Mouse (Mus musculus) kidney, embryonic 15.5 days (tissue): ENCODE data around the gene Hsp90ab1. TPM values are rescaled to one million over a fixed set of nuclear protein-coding genes. Genes with fewer than 3 reads are reported as not detected.

ENCODE experiments used
- ATAC-seq: fragments of 200-750 bp; cut with Nextera tagmentation; replicated peaks from 2 replicates; pipeline ENCODE4 v1.8.0; 2017; ENCODE audit warnings: moderate TSS enrichment; ENCODE audit not compliant: low FRiP score
- H3K27ac ChIP-seq: fragments of 300-500 bp; sonication (generic); 2 replicates; pipeline ENCODE4 v1.5.1; 2015; ENCODE audit warnings: mild to moderate bottlenecking, inconsistent platforms
- H3K27me3 ChIP-seq: fragments of 300-500 bp; sonication (generic); 2 replicates; pipeline ENCODE4 v1.6.1; 2015; ENCODE audit warnings: inconsistent platforms
- H3K36me3 ChIP-seq: fragments of 300-500 bp; sonication (generic); 2 replicates; pipeline ENCODE4 v1.6.1; 2015; ENCODE audit warnings: inconsistent platforms
- H3K4me1 ChIP-seq: fragments of 300-500 bp; sonication (generic); 2 replicates; pipeline ENCODE4 v1.6.1; 2015; ENCODE audit warnings: inconsistent platforms
- H3K4me2 ChIP-seq: fragments of 300-500 bp; sonication (generic); 2 replicates; pipeline ENCODE4 v1.6.1; 2015; ENCODE audit warnings: moderate library complexity, mild to moderate bottlenecking, inconsistent platforms
- H3K4me3 ChIP-seq: fragments of 300-500 bp; sonication (generic); replicated peaks from 2 replicates; pipeline ENCODE4 v1.5.1; 2015; ENCODE audit warnings: mild to moderate bottlenecking, inconsistent platforms
- H3K9ac ChIP-seq: fragments of 300-500 bp; sonication (generic); 2 replicates; pipeline ENCODE4 v1.6.1; 2015; ENCODE audit warnings: mild to moderate bottlenecking, inconsistent platforms
- H3K9me3 ChIP-seq: fragments of 300-500 bp; sonication (generic); replicated peaks from 2 replicates; pipeline ENCODE4 v1.6.1; 2016; ENCODE audit warnings: inconsistent platforms
- WGBS: fragments of 180-500 bp; shearing (Covaris S2); methylation state at CpG from one replicate; pipeline ENCODE4 v1.1.7; 2015; ENCODE audit warnings: mixed read lengths; 5-methylcytosine and 5-hydroxymethylcytosine counted together
- polyA plus RNA-seq: library from polyadenylated mRNA; unstranded; fragments of >200 nt; fragmentation: Nextera tagmentation; extraction: Ambion mirVana; gene quantifications from 2 replicates; pipeline ENCODE4 v1.2.1, GENCODE M21; 2015

Hsp90ab1 gene
- polyA plus RNA-seq, 1 experiment from 2014 or later, result 1,940 TPM

DNA sequence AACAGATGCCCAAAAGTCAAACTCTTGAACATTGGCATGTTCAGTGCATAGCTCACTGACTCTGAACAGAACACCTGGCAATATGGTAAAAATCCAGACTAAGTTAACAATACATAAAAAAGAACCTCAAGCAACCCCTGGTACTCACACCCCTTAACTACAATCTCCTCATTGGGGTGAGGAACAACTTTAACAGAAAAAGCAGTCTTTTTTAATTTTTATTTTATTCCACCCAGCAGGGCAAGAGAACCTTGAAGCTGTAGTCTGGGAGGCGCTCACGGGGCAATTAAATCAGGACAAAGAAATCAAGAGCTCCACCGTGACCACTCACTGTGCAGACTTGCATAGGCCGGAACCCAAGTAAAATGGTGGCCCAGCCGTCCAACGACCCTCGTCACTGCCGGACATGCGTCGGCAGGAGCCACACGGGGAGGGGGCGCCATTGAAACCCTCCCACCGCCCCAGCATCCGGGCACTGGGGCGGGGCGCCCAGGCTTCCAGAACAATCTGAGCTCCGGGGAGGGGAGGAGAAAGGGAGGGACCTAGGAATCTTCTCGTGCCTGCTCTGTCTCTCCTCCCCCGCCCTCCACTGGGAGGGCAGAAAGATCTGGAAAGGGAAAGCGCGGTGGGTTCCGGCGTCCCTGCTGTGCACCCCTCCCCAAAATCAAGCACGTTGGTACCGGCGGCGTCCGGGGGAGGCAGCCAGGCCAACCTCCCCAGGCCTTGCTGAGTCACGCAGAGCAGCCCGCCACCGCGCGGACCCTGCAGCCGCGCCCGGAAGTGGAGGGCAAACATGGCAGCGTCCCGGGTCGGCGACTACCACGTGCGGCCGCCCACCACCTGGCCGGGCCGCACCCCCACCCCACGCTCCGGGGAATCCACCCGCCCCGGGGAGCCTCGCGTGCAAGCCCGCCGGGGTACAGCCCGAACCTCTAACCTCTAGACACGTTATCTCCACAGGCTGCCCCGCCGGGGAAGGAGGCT lies 676 bp downstream of the Hsp90ab1 start:
- H3K4me2 ChIP-seq, result peak overlapping the region; percentile 88
- H3K9ac ChIP-seq, result peak overlapping the region; percentile 100
- peaks cover 48% of the 10 kb centered on the region for H3K36me3 ChIP-seq
- H3K27ac ChIP-seq, result peak overlapping the region; percentile 99
- under 1% methylated on average over 57 of the region's 57 CpGs for WGBS
- H3K27me3 ChIP-seq, result no peaks in the 10 kb centered on the region
- H3K9me3 ChIP-seq, result no peaks in the 10 kb centered on the region
- peaks cover 56% of the 10 kb centered on the region for H3K4me1 ChIP-seq
- peak; percentile 65 for ATAC-seq
- peak overlapping the region; percentile 97 for H3K4me3 ChIP-seq

DNA sequence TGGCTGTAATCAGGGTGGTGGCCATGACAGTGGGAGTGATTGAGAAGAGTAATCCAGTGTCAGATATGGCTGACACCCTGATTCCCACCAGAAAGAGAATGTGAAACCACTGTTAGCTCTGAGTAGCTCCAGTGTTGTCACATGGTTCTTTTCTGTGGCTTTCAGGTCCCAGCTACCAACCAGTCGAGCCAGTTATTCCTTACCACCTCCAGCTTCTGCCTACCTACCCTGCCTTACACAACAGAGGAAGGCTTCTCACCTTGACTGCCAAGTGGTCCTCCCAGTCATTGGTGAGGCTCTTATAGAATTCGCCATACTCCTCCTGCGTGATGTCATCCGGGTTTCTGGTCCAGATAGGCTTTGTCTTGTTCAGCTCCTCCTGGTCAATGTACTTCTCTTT lies 3.1 kb downstream of the Hsp90ab1 start:
- Histone ChIP-seq H3K9me3 (no peaks in the 10 kb centered on the region), H3K9ac (no peak overlapping the region), H3K4me2 (no peak overlapping the region), H3K27ac (peak overlapping the region; percentile 23; the same call in 1 of the 2 replicates), H3K27me3 (no peaks in the 10 kb centered on the region), H3K4me1 (peaks cover 72% of the 10 kb centered on the region), H3K4me3 (0 out of 2 replicates have a peak overlapping the region, but pooled peaks have one; percentile 7), H3K36me3 (peaks cover 69% of the 10 kb centered on the region)
- WGBS, result 84% methylated on average over 4 of the region's 4 CpGs
- no peak for ATAC-seq

DNA sequence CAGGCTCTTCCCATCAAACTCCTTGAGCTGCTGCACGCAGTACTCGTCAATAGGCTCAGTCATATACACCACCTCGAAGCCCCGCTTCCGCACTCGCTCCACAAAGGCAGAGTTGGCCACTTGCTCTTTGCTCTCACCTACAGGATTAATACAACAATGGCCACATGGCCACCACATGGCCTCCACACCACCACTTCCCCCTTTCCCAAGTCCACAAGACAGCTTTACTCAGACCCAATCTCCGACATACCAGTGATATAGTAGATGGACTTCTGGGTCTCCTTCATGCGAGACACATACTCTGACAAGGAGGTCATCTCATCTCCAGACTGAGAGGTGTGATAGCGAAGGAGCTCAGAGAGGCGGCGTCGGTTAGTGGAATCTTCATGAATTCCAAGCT lies 4.1 kb downstream of the Hsp90ab1 start:
- Histone ChIP-seq H3K4me3 (no peak overlapping the region), H3K27me3 (no peaks in the 10 kb centered on the region), H3K9me3 (no peaks in the 10 kb centered on the region), H3K4me2 (no peak overlapping the region), H3K36me3 (peaks cover 69% of the 10 kb centered on the region), H3K4me1 (peaks cover 69% of the 10 kb centered on the region), H3K27ac (no peak overlapping the region), H3K9ac (no peak overlapping the region)
- ATAC-seq, result no peak
- 88% methylated on average over 12 of the region's 12 CpGs for WGBS

DNA sequence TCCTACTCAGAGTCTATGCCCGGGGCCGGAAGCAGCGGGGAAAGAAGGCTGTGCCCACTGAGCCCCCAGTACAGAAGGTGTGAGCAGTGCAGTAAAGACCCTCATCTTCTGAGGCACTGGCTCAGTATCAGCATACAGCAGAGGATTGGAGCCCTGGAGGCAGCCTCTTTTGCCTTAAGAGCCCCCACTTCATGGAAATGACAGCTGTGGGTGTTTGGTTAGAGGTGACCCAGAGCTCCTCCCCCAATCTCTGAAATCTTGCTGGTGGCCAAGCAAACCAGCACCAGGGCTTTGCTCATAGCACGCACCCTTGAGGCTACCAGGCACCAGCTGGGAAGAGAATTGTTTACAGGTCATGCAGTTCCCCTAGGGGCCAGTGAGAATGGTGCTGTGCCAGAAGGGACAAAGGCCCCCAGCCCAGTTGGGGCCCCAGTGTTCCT lies 5.9 kb downstream of the Hsp90ab1 start:
- no peak overlapping the region for H3K4me3 ChIP-seq
- H3K4me2 ChIP-seq, result no peak overlapping the region
- H3K4me1 ChIP-seq, result peaks cover 78% of the 10 kb centered on the region
- H3K27ac ChIP-seq, result peak overlapping the region; percentile 7; the same call in 1 of the 2 replicates
- no peaks in the 10 kb centered on the region for H3K9me3 ChIP-seq
- H3K27me3 ChIP-seq, result no peaks in the 10 kb centered on the region
- WGBS, result 24% methylated on average over 4 of the region's 4 CpGs
- ATAC-seq, result no peak
- H3K9ac ChIP-seq, result no peak overlapping the region
- H3K36me3 ChIP-seq, result peaks cover 69% of the 10 kb centered on the region

DNA sequence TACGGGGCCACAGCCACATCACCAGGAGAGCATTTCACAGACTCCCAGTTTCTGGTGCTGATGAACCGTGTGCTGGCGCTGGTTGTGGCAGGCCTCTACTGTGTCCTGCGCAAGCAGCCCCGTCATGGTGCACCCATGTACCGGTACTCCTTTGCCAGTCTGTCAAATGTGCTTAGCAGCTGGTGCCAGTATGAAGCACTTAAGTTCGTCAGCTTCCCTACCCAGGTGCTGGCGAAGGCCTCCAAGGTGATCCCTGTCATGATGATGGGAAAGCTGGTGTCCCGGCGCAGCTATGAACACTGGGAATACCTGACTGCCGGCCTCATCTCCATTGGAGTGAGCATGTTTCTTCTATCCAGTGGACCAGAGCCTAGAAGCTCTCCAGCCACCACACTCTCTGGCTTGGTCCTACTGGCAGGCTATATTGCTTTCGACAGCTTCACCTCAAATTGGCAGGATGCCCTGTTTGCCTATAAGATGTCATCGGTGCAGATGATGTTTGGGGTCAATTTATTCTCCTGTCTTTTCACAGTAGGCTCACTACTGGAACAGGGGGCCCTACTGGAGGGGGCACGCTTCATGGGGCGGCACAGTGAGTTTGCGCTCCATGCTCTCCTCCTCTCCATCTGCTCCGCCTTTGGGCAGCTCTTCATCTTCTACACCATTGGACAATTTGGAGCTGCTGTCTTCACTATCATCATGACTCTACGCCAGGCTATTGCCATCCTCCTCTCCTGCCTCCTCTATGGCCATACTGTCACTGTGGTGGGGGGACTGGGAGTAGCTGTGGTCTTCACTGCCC lies 6.5 kb downstream of the Hsp90ab1 start:
- Histone ChIP-seq H3K4me2 (no peak overlapping the region), H3K4me3 (no peak overlapping the region), H3K4me1 (peaks cover 75% of the 10 kb centered on the region), H3K36me3 (peaks cover 63% of the 10 kb centered on the region), H3K9ac (no peak overlapping the region), H3K9me3 (no peaks in the 10 kb centered on the region), H3K27ac (peak overlapping the region; percentile 7), H3K27me3 (no peaks in the 10 kb centered on the region)
- 65% methylated on average over 18 of the region's 18 CpGs for WGBS
- ATAC-seq, result no peak

DNA sequence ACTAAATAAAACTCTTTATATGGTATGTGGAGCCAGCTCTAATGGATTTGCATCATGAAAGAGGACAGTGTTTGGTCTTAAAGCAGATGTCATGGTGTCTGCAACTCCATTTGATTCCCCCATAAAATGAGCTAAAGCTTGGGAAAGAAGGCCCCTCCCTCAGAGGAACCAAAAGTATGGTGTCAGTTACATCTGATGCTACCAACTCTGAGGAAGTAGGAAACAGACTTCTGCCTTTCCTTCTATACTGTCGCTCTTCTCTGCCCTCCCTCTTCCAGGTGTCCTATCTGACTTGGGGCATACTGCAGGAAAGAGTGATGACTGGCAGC lies 7.1 kb downstream of the Hsp90ab1 start:
- Histone ChIP-seq H3K27ac (peak overlapping the region; percentile 7; the same call in 1 of the 2 replicates), H3K36me3 (peaks cover 57% of the 10 kb centered on the region), H3K9ac (no peak overlapping the region), H3K4me1 (peaks cover 69% of the 10 kb centered on the region), H3K4me2 (no peak overlapping the region), H3K27me3 (no peaks in the 10 kb centered on the region), H3K9me3 (no peaks in the 10 kb centered on the region), H3K4me3 (no peak overlapping the region)
- no peak for ATAC-seq
- WGBS, result 71% methylated on average over 1 of the region's 1 CpGs

GRCm38 (mm10) chr17:45565103-45565502 lies 8.0 kb downstream of the Hsp90ab1 start:
- peak overlapping the region; percentile 70 for H3K4me2 ChIP-seq
- H3K4me1 ChIP-seq, result peaks cover 60% of the 10 kb centered on the region
- no peaks in the 10 kb centered on the region for H3K9me3 ChIP-seq
- H3K27me3 ChIP-seq, result no peaks in the 10 kb centered on the region
- H3K9ac ChIP-seq, result peak overlapping the region; percentile 95
- H3K4me3 ChIP-seq, result peak overlapping the region; percentile 97
- H3K36me3 ChIP-seq, result peaks cover 48% of the 10 kb centered on the region
- no peak for ATAC-seq
- H3K27ac ChIP-seq, result peak overlapping the region; percentile 95; the same call in 1 of the 2 replicates
- WGBS, result 94% methylated on average over 11 of the region's 11 CpGs

GRCm38 (mm10) chr17:45564531-45565084 lies 8.5 kb downstream of the Hsp90ab1 start:
- Histone ChIP-seq H3K4me3 (peak overlapping the region; percentile 97), H3K9me3 (no peaks in the 10 kb centered on the region), H3K9ac (peak overlapping the region; percentile 95), H3K4me2 (peak overlapping the region; percentile 70), H3K36me3 (peaks cover 43% of the 10 kb centered on the region), H3K27ac (peak overlapping the region; percentile 95), H3K27me3 (no peaks in the 10 kb centered on the region), H3K4me1 (peaks cover 55% of the 10 kb centered on the region)
- WGBS, result 9% methylated on average over 18 of the region's 18 CpGs
- peak; percentile 6; the same call in 1 of the 2 replicates for ATAC-seq

DNA sequence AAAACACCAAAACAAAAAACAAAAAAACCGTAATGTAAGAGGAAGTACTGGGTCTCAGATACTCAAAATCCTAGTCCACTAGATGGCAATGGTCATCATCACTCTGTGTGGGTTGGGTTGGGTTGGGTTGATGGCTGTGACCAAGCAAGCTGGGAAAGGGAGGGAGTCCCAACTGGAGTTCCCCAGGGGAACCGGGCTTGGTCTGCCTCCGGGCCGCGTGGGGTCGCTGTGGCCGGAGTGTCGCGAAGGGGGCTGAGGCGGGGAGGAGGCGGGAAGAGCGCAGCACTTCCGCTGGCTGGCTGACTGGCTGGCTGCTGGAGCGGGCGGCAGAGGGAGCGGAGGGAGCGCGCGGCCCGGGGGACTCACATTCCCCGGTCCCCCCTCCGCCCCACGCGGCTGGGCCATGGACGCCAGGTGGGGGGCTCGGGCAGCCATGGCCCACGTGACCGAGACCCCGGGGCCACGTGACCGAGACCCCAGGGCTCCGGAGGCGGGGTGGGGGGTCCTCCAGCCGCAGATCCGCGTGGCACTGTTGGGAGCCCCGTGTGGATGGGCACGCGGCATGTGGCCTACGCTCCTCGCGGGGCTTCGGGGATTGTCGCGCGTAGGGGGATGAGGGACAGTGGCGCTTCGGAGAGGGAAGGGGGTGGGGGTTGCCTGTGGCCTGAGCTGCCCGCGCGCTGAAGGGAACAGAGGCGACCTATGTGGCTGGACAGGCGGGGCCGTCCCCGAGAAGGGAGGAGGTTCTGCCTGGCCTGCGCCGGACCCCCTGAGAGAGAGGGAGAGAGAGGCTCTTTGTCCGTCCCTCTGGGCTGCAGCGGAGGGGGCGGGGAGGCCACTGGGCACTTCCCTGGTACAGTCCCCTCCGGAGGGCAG lies 9.2 kb downstream of the Hsp90ab1 start, which contains the start of gene Slc35b2:
Slc35b2 (plus strand) TSS at position 220 of the 876 bp plus-strand sequence.
- peak within 1 kb of the TSS; percentile 97 for H3K4me3 ChIP-seq
- peaks cover 36% of the 10 kb centered on the region for H3K36me3 ChIP-seq
- peak; percentile 89 for ATAC-seq
- peaks cover 48% of the 10 kb centered on the region for H3K4me1 ChIP-seq
- peak within 1 kb of the TSS; percentile 70 for H3K4me2 ChIP-seq
- no peaks in the 10 kb centered on the region for H3K9me3 ChIP-seq
- under 1% methylated on average over 55 of the region's 61 CpGs for WGBS
- peak within 1 kb of the TSS; percentile 95 for H3K9ac ChIP-seq
- H3K27me3 ChIP-seq, result no peaks in the 10 kb centered on the region
- H3K27ac ChIP-seq, result peak within 1 kb of the TSS; percentile 95

DNA sequence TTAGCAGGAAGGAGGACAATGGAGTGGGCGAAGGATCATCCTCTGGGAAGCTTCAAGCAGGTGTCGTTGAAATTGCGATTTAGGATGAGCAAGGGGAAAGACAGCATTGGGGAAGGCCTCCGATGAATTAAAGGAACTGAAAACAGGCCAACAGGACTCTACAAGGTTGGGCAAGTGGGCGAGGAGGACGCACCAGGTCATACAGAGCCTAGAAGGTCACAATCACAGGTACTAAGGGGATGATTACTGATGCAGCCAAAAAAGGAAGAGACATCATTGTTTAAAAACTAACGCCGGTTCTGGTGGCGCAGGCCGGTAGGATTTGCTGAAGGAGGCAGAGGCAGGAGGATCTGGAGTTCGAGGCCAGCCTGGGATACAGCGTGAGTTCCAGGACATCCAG lies 9.9 kb downstream of the Hsp90ab1 start:
- peak overlapping the region; percentile 97; the same call in 1 of the 2 replicates for H3K4me3 ChIP-seq
- WGBS, result 76% methylated on average over 12 of the region's 12 CpGs
- no peak for ATAC-seq

More for the DNA sequence above, 9.9 kb downstream of the Hsp90ab1 start:
- Histone ChIP-seq H3K36me3 (peaks cover 29% of the 10 kb centered on the region), H3K4me2 (peak overlapping the region; percentile 70), H3K9ac (no peak overlapping the region), H3K27me3 (no peaks in the 10 kb centered on the region), H3K4me1 (peaks cover 45% of the 10 kb centered on the region), H3K9me3 (no peaks in the 10 kb centered on the region), H3K27ac (no peak overlapping the region)
